Mouse (Mus musculus): Measurements from ENCODE around the gene Gm10837.

Gene Gm10837

GRCm38 (mm10) chr14:122474041-122474890 is 16.1 kb upstream of the Gm10837 start:
- TF ChIP-seq GATA4 (IDR thresholded peaks at IDR 0.05; ENCODE audit: insufficient replicate concordance, low read length) = no peak

- no peak for TF ChIP-seq GATA4 (IDR thresholded peaks at IDR 0.05; ENCODE audit: insufficient replicate concordance, low read length)
Observed at GRCm38 (mm10) chr14:122474891-122475556, 15.4 kb upstream of the Gm10837 start, which contains the start of gene Zic2. Gene Zic2, plus strand, starts transcription at chr14:122475435.

- TF ChIP-seq GATA4 (IDR thresholded peaks at IDR 0.05; ENCODE audit: insufficient replicate concordance, low read length) = no peak
Observed at GRCm38 (mm10) chr14:122475557-122476040, 14.8 kb upstream of the Gm10837 start.

GRCm38 (mm10) chr14:122476041-122476821 is 14.2 kb upstream of the Gm10837 start:
- TF ChIP-seq GATA4 (IDR thresholded peaks at IDR 0.05; ENCODE audit: insufficient replicate concordance, low read length) = no peak

- no peak for TF ChIP-seq GATA4 (IDR thresholded peaks at IDR 0.05; ENCODE audit: insufficient replicate concordance, low read length)
Observed at GRCm38 (mm10) chr14:122476822-122477215, 13.6 kb upstream of the Gm10837 start.

- TF ChIP-seq GATA4 (IDR thresholded peaks at IDR 0.05; ENCODE audit: insufficient replicate concordance, low read length) = no peak
Observed at GRCm38 (mm10) chr14:122477261-122477671, 13.1 kb upstream of the Gm10837 start.

GRCm38 (mm10) chr14:122477971-122478573 is 12.3 kb upstream of the Gm10837 start:
- no peak for TF ChIP-seq GATA4 (IDR thresholded peaks at IDR 0.05; ENCODE audit: insufficient replicate concordance, low read length)

GRCm38 (mm10) chr14:122478574-122479011 is 11.8 kb upstream of the Gm10837 start:
- no peak for TF ChIP-seq GATA4 (IDR thresholded peaks at IDR 0.05; ENCODE audit: insufficient replicate concordance, low read length)

GRCm38 (mm10) chr14:122479461-122480109 is 10.8 kb upstream of the Gm10837 start:
- TF ChIP-seq GATA4 (IDR thresholded peaks at IDR 0.05; ENCODE audit: insufficient replicate concordance, low read length) = no peak

GRCm38 (mm10) chr14:122480355-122480754 is 10.0 kb upstream of the Gm10837 start:
- TF ChIP-seq GATA4 (IDR thresholded peaks at IDR 0.05; ENCODE audit: insufficient replicate concordance, low read length) = no peak

- no peak for TF ChIP-seq GATA4 (IDR thresholded peaks at IDR 0.05; ENCODE audit: insufficient replicate concordance, low read length)
Observed at GRCm38 (mm10) chr14:122481181-122481580, 9.2 kb upstream of the Gm10837 start.

GRCm38 (mm10) chr14:122482081-122483023 is 8.0 kb upstream of the Gm10837 start:
- no peak for TF ChIP-seq GATA4 (IDR thresholded peaks at IDR 0.05; ENCODE audit: insufficient replicate concordance, low read length)

- TF ChIP-seq GATA4 (IDR thresholded peaks at IDR 0.05; ENCODE audit: insufficient replicate concordance, low read length) = no peak
Observed at GRCm38 (mm10) chr14:122483024-122483385, 7.4 kb upstream of the Gm10837 start.

Measured in liver, adult (tissue).